Mouse (Mus musculus) kidney, adult 2 months (tissue): ENCODE data around the gene St6gal1.

Experiments used
- CTCF ChIP-seq: fragments of 200-500 bp; conservative IDR thresholded peaks from 2 replicates; pipeline ENCODE4 v1.5.1; 2011; ENCODE audit warnings: low read depth, mild to moderate bottlenecking, control low read depth, low read length, moderate library complexity, mixed read lengths; ENCODE audit not compliant: insufficient read depth, insufficient read length
- POLR2A ChIP-seq: fragments of 200-500 bp; IDR thresholded peaks from one replicate; pipeline ENCODE4 v1.6.1; 2011; ENCODE audit warnings: low read depth, low read length, control low read depth

DNA sequence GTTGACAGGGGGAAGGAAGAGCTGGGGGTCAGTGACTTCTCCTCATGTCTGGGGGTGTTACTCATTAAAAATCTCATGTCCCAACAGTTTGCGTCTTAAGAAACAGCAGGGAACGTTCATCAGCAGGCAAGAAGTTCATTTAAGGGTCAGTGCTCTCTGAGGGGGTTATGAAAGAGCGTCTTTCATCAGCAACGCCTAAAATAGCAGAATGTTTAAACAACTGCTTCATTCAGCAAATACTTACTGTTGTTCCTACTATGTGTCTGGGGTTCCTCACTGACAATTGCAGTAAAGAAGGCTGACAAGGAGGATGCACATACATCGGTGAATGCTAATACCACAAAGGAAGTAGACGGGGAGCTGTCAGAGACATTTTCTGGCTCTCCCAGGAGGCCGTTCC, 90.2 kb downstream of the St6gal1 start:
- TF ChIP-seq CTCF (no peak), POLR2A (no peak)
